23 mouse cellular contexts compared by ENCODE assay signal in the genomic region with DNA sequence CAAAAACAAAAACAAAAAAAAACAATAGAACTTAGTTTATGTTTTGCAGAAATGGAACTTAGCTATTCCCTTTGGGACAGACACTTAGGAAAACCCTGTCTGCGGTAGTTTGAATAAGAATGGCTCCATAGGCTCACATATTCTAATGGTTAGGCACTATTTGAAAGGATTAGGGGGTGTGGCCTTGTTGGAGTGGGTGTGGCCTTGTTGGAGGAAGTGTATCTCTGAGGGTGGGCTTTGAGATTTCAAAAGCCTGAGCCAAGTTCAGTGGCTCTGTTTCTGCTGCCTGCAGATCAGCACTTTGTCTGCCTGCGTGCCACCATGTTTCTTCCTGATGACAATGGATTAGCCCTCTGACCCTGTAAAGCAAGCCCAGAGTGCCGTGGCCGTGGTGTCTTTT. TPM values are rescaled to one million over a fixed set of nuclear protein-coding genes. Genes with fewer than 3 reads are reported as not detected.
"Had no signal": no experiment of that assay in that cellular context is flagged by ENCODE, and none has a peak within 500 bp of the region (broad histone marks: within the 10 kb centered on the region; RNA-seq: fewer than 3 reads in every experiment).

No protein-coding gene starts in this region.

- H3K27me3 ChIP-seq: lung, embryonic 15.5 days; midbrain, embryonic 12.5 days; neural tube, embryonic 13.5 days; neural tube, embryonic 15.5 days had no signal

- H3K9ac ChIP-seq: lung, embryonic 15.5 days; midbrain, embryonic 12.5 days; neural tube, embryonic 13.5 days; neural tube, embryonic 15.5 days had no signal

- H3K9me3 ChIP-seq: lung, embryonic 15.5 days; midbrain, embryonic 10.5 days; midbrain, embryonic 12.5 days; neural tube, embryonic 13.5 days; neural tube, embryonic 15.5 days had no signal

- ATAC-seq: lung, postnatal 0 days; midbrain, embryonic 16.5 days had no signal

- H3K4me1 ChIP-seq: lung, embryonic 15.5 days; midbrain, embryonic 10.5 days; midbrain, embryonic 12.5 days; neural tube, embryonic 13.5 days; neural tube, embryonic 15.5 days had no signal

- H3K4me3 ChIP-seq: lung, embryonic 15.5 days; midbrain, embryonic 10.5 days; midbrain, embryonic 12.5 days; myocyte; neural tube, embryonic 13.5 days; neural tube, embryonic 15.5 days had no signal

- H3K36me3 ChIP-seq: lung, embryonic 15.5 days; midbrain, embryonic 10.5 days; midbrain, embryonic 12.5 days had no signal

- H3K27ac ChIP-seq: lung, embryonic 15.5 days; macrophage; midbrain, embryonic 10.5 days; midbrain, embryonic 12.5 days; neural tube, embryonic 13.5 days; neural tube, embryonic 15.5 days had no signal

- DNase-seq: lung, adult 2 months; lung, postnatal 14 days; lung, postnatal 36 days; midbrain, embryonic 14.5 days; retina, postnatal 1 day; right cerebral cortex, adult 18-20 months; right cerebral cortex, postnatal 25 days; right cerebral cortex, postnatal 4 days; spleen, adult 18-20 months; thymus, adult 2 months; thymus, postnatal 25 days; thymus, postnatal 4 days had no signal

- H3K4me2 ChIP-seq: lung, embryonic 15.5 days; midbrain, embryonic 12.5 days; neural tube, embryonic 13.5 days; neural tube, embryonic 15.5 days had no signal

RNA-seq across cellular contexts. Expression of a gene that starts 26.4 kb away (rescaled TPM):
- total RNA-seq: megakaryocyte progenitor cell, adult 5-6 weeks; megakaryocyte-erythroid progenitor cell, adult 5-6 weeks had no signal
